Mouse (Mus musculus) right cerebral cortex, adult 18-20 months (tissue): ENCODE results near the gene Olfr1131.
"Not testable (repeated sequence)": the region's sequence is repeated elsewhere in the genome, so short reads cannot be mapped to it uniquely, and the experiment has no call there.

Experiments used
- DNase-seq: peaks from one replicate; pipeline ENCODE4 v3.0.0; 2022; ENCODE audit warnings: mixed read lengths

Gene Olfr1131

DNA sequence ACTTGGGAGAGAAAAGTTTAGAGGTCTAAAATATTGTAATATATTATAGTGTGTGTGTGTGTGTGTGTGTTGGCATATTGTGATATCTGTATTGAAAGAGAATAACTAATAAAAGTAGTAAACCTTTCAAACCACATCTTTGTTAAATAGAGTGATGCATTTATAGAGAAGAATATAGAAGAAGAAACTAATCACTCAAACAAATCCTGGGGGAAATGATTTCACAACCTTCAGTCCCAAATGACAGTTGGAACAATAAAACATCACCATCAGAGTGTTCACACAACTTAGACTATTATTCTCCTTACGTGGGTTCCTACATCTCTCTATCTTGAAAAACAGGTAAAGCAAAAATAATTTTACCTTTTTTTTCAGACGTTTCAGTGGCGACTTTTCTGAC, at the start of gene Olfr1131:
Gene Olfr1131 (plus strand): TSS at position 301 of the 400 bp plus-strand sequence.
- no peak for DNase-seq

DNA sequence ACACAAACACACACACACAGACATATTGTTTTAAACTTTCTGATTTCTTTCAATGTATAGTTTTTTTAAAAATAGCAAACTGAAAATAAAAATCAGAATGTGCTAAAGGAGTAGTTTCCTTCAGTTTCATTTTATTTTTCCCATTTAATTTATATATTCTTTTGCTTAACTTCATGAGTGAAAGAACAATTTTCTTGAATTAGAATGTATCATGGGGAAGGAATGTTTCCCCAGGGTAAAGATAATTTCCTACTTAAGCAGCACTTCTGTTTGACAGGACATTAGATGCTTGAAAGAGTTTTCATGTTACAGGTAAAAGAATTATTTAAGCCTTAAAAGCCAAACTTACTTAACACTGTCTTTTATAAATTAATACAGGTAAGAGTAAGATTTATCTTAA, 21.0 kb upstream of the Olfr1131 start, which contains the start of gene Olfr1130:
Gene Olfr1130 (plus strand): TSS at position 301 of the 400 bp plus-strand sequence.
- DNase-seq, result not testable (repeated sequence)

DNA sequence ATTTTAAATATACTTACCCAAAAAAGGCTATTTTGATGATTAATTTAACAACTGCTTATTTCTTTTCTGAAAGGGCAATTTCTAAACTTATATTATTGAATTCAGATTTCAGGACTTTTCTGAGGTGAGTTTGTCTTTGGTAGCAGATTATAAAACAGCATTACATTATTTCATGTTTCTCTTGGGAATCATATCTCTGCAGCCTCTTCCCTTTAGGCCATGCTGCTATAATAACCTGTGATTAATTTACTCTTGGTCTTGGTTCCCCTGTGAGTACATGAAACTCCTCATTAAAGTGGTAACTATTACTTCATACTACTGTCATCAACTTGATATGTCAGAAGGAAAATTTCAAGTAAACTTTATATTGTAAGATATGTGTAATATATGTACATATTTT, 10.5 kb downstream of the Olfr1131 start, which contains the start of gene Olfr1132:
Gene Olfr1132 (minus strand): TSS at position 101 of the 400 bp plus-strand sequence.
- no peak for DNase-seq

DNA sequence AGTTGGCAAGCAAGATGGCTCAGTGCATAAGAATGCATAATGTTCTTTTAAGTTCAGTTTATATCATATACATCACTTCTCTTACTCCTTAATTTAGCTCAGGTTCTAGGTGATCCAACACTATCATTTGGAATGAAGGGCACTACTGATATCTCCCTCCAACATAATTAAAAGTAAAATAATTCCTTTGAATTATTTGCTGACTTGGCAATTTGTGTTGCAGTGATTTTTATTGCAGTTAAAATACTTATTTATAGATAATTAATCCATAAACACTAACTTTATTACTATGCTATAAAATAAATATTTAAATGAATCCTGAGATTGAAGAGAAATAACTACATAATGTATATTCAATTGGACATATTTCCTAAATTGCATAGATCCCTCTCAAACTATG, 15.5 kb downstream of the Olfr1131 start:
- DNase-seq, result no peak

DNA sequence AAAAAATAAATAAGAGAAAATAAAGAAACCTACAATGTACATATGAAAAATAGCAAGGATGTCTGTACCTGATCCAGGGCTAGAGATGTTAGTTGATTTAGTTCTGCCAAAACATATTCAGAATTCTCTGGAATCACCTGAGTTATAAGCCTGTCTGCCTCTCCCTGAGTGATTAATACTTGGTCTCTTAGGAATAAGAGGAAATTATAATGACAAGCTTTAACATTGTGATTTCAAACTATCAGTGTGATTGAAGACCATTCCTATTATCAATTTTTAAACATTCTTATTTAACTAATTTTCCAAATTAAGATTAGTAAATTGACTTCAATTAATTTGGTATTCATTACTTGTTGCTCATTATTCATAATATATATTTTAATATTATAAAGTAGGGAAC, 20.4 kb downstream of the Olfr1131 start, which contains the start of gene Olfr1133:
Gene Olfr1133 (minus strand): TSS at position 101 of the 400 bp plus-strand sequence.
- no peak for DNase-seq

DNA sequence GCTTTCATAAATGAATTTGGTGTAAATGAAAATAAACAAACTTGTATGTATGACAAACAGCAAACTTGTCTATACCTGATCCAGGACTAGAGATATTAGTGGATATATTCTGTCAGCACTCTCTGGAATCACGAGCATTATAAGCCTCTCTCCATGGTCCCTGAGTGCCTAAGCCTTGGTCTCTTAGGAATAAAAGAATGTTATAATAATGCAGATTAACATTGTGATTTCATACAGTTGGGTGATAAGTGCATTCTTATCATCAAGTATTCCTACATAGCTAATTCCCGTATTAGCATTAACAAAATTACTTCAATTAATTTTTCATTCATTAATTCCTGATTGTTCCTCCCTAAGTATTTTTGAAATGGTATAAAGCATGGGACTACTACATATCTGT, 31.5 kb downstream of the Olfr1131 start, which contains the start of gene Olfr1134:
Gene Olfr1134 (minus strand): TSS at position 101 of the 400 bp plus-strand sequence.
- no peak for DNase-seq

DNA sequence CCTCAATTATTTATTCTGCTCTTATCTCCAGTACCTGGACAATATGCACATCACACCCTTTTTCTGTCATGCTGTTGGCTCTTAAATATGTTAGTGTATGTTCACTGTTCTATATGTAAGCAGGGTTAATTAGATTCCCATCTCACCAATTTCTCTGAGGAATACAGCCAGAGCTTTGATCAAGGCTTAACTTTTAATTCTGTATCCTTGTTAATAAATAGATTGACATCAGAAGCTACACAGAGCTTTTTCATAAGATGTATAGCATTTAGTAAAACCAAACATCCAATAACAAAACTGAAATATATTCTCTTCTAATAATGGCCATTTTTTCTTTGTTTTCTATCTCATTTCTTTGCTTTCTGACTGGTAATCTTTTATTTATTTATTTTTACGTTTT, 46.7 kb downstream of the Olfr1131 start, which contains the start of gene Olfr1135:
Gene Olfr1135 (minus strand): TSS at position 101 of the 400 bp plus-strand sequence.
- no peak for DNase-seq
